Mouse (Mus musculus) ES-Bruce4 (cell line): ENCODE results near the gene Ctbp2. TPM values are rescaled to one million over a fixed set of nuclear protein-coding genes. Genes with fewer than 3 reads are reported as not detected.

Experiments
- H3K27ac ChIP-seq: 2 replicates; pipeline ENCODE4 v1.5.1; 2012; ENCODE audit warnings: low read length, inconsistent platforms; ENCODE audit not compliant: insufficient read depth
- H3K27me3 ChIP-seq: 2 replicates; pipeline ENCODE4 v1.6.1; 2012; ENCODE audit warnings: mild to moderate bottlenecking, low read length, inconsistent platforms; ENCODE audit not compliant: control insufficient read depth, poor library complexity, insufficient read depth, severe bottlenecking
- H3K36me3 ChIP-seq: 2 replicates; pipeline ENCODE4 v1.6.1; 2012; ENCODE audit warnings: inconsistent platforms, mild to moderate bottlenecking, low read length, moderate library complexity; ENCODE audit not compliant: control insufficient read depth, poor library complexity, insufficient read depth, severe bottlenecking
- H3K4me1 ChIP-seq: one replicate; pipeline ENCODE4 v1.8.1; 2011; ENCODE audit warnings: low read length; ENCODE audit not compliant: control insufficient read depth, insufficient read depth
- H3K4me3 ChIP-seq: 2 replicates; pipeline ENCODE4 v1.5.1; 2011; ENCODE audit warnings: low read depth, mild to moderate bottlenecking, low read length
- H3K9ac ChIP-seq: 2 replicates; pipeline ENCODE4 v1.6.1; 2012; ENCODE audit warnings: low read depth, mild to moderate bottlenecking, inconsistent platforms; ENCODE audit not compliant: poor library complexity, severe bottlenecking
- H3K9me3 ChIP-seq: replicated peaks from 2 replicates; pipeline ENCODE4 v1.6.1; 2012; ENCODE audit warnings: mild to moderate bottlenecking, low read length, inconsistent platforms; ENCODE audit not compliant: control insufficient read depth, poor library complexity, insufficient read depth, severe bottlenecking
- CTCF ChIP-seq: IDR thresholded peaks from one replicate; pipeline ENCODE4 v1.8.1; 2011; ENCODE audit warnings: low read depth, low read length
- EP300 ChIP-seq: IDR thresholded peaks from 2 replicates; pipeline ENCODE4 v1.6.1; 2011; ENCODE audit warnings: low read depth, low read length; ENCODE audit not compliant: insufficient read depth
- POLR2A ChIP-seq: IDR thresholded peaks from one replicate; pipeline ENCODE4 v1.8.1; 2011; ENCODE audit warnings: low read length; ENCODE audit not compliant: insufficient read depth
- polyA plus RNA-seq: library from polyadenylated mRNA; stranded (reverse); fragments of >200 nt; gene quantifications from 2 replicates; pipeline ENCODE4 v1.2.4, GENCODE M21; 2011; ENCODE audit warnings: low read depth; ENCODE audit not compliant: missing spikeins, insufficient read depth, insufficient read length

Ctbp2 gene
- polyA plus RNA-seq, 1 experiment = 218 TPM

GRCm38 (mm10) chr7:133013923-133014322, 110.2 kb downstream of the Ctbp2 start:
- Histone ChIP-seq H3K4me1 (peaks cover 9% of the 10 kb centered on the region), H3K27ac (no peak overlapping the region), H3K27me3 (no peaks in the 10 kb centered on the region), H3K9me3 (no peaks in the 10 kb centered on the region), H3K9ac (no peak overlapping the region), H3K4me3 (no peak overlapping the region), H3K36me3 (peaks cover 43% of the 10 kb centered on the region)
- no peak for TF ChIP-seq EP300
- no peak for TF ChIP-seq CTCF
- TF ChIP-seq POLR2A = no peak

- H3K4me3 ChIP-seq = no peak overlapping the region
- peaks cover 12% of the 10 kb centered on the region for H3K4me1 ChIP-seq
- TF ChIP-seq POLR2A (no peak), EP300 (no peak)
- no peaks in the 10 kb centered on the region for H3K9me3 ChIP-seq
- H3K36me3 ChIP-seq = peaks cover 34% of the 10 kb centered on the region
- no peak overlapping the region for H3K27ac ChIP-seq
- no peak overlapping the region for H3K9ac ChIP-seq
- H3K27me3 ChIP-seq = no peaks in the 10 kb centered on the region
Measured at GRCm38 (mm10) chr7:133012637-133013366, 111.4 kb downstream of the Ctbp2 start.

- H3K4me1 ChIP-seq = peaks cover 12% of the 10 kb centered on the region
- no peak overlapping the region for H3K27ac ChIP-seq
- no peak overlapping the region for H3K9ac ChIP-seq
- H3K36me3 ChIP-seq = peaks cover 30% of the 10 kb centered on the region
- no peak overlapping the region for H3K4me3 ChIP-seq
- TF ChIP-seq POLR2A (no peak), EP300 (no peak), CTCF (no peak)
- no peaks in the 10 kb centered on the region for H3K9me3 ChIP-seq
- no peaks in the 10 kb centered on the region for H3K27me3 ChIP-seq
Measured at GRCm38 (mm10) chr7:133011611-133012010, 112.5 kb downstream of the Ctbp2 start.

GRCm38 (mm10) chr7:133011191-133011590, 113.0 kb downstream of the Ctbp2 start:
- no peak overlapping the region for H3K9ac ChIP-seq
- H3K9me3 ChIP-seq = no peaks in the 10 kb centered on the region
- no peaks in the 10 kb centered on the region for H3K27me3 ChIP-seq
- H3K4me3 ChIP-seq = no peak overlapping the region
- H3K27ac ChIP-seq = no peak overlapping the region
- H3K36me3 ChIP-seq = peaks cover 30% of the 10 kb centered on the region
- H3K4me1 ChIP-seq = peaks cover 12% of the 10 kb centered on the region
- no peak for TF ChIP-seq EP300
- no peak for TF ChIP-seq POLR2A
- TF ChIP-seq CTCF = no peak

GRCm38 (mm10) chr7:133010477-133010876, 113.7 kb downstream of the Ctbp2 start:
- Histone ChIP-seq H3K9me3 (no peaks in the 10 kb centered on the region), H3K9ac (no peak overlapping the region), H3K4me3 (no peak overlapping the region), H3K4me1 (peaks cover 15% of the 10 kb centered on the region), H3K27ac (no peak overlapping the region), H3K27me3 (no peaks in the 10 kb centered on the region), H3K36me3 (peaks cover 30% of the 10 kb centered on the region)
- no peak for TF ChIP-seq POLR2A
- no peak for TF ChIP-seq CTCF

- Histone ChIP-seq H3K9me3 (no peaks in the 10 kb centered on the region), H3K9ac (no peak overlapping the region), H3K27me3 (no peaks in the 10 kb centered on the region), H3K4me1 (peaks cover 15% of the 10 kb centered on the region), H3K4me3 (no peak overlapping the region), H3K27ac (no peak overlapping the region), H3K36me3 (peaks cover 24% of the 10 kb centered on the region)
- TF ChIP-seq EP300 = no peak
- no peak for TF ChIP-seq POLR2A
- TF ChIP-seq CTCF = no peak
Measured at GRCm38 (mm10) chr7:133009676-133010075, 114.5 kb downstream of the Ctbp2 start.
